Mouse (Mus musculus) 3134 (cell line): ENCODE data around the gene Nudt1.
"Not testable (repeated sequence)": the region's sequence is repeated elsewhere in the genome, so short reads cannot be mapped to it uniquely, and the experiment has no call there.

Source experiments
- DNase-seq: peaks from one replicate; pipeline ENCODE4 v3.0.0-alpha.2; 2011; ENCODE audit warnings: low spot score; ENCODE audit not compliant: insufficient read length; ENCODE audit errors: extremely low read depth

Gene Nudt1

DNA sequence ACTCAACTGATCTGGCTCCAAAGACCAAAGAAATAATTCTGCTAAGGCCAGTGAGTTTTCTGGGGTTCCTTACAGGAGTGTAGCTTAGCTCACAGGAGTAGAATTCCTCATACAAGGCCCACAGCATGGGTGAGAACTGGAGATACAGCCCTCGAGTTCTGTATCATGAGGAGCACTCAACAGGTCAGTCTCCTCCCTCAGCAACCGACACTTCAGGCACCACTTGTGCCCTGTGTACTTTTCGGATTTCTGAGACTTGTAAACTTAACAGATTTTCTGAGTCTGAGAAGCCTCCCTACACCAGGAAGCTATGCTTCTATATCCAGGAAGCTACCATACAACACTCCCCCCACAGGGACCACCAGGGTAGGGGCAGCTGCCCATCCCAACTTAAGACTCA is 18.4 kb downstream of the Nudt1 start:
- no peak for DNase-seq

DNA sequence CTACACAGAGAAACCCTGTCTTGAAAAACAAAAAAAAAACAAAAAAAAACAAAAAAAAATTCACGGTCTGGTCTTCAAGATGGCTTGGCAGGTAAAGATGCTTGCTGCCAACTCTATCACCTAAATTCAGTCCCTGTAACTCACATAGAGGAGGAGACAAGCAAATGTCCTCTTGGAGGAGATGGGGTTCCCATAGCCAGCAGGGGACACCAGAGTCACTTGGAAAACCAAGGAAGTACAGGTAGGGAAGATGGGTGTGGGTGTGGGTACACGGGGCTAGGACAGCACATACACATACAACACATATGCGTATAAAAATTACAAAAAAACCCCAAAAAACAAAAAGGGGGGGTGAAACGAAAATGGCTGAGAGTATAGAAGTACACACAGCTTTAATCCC is 21.4 kb downstream of the Nudt1 start:
- no peak for DNase-seq

DNA sequence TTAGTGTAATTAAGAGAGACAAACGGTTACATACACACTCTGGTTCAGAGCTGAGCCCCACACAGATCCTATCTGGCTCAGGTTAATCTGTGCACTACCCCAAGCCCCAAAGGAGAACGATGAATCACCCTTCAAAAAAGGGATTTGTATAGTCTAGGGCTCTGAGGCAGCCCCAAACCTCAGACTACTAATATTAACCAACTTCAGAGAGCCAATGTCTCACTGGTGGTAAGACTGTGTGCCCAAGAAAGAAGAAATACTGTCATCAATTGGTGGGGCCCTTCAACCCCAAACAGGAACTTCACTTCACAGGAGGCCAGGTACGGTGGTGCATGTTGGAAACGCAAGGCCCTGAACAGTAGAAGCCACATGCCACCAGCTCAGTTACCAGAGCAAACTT is 23.8 kb downstream of the Nudt1 start:
- DNase-seq = no peak

DNA sequence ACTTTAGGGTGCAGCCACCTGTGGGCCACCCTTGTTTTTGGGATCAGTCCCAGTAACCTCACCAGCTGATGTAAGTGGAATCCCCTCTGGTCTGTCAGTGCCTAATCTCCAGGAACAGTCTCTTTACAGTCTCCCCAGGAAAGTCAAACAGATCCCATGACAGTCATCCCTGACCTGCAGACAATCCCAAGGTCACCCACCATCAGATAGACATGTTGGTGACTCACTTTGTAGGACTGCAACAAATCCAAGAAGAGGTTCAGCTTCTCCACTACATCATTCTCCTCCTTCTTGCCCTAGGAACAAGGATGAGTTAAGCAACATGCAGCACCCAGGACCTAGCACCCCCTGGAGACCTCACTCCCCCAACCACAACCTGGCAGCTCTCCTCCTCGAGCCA is 24.6 kb downstream of the Nudt1 start:
- DNase-seq = no peak

DNA sequence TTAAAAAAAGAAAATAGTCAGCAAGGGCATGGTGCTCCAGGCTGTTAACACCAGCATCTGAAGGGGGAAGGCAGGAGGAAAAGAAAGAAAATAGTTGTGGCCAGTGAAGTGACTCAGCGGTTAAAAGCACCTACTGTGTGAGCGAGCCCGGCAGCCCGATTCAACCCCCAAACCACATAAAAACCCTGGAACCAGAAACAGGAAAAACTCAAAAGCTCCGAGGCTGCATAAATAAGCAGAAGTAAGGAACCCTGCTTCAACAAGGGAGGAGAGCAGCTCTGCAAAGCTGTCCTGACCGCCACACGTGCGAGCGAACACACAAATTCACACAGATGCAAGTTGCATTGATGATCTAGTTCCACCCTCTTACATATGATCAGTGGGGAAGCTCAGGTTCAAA is 28.4 kb downstream of the Nudt1 start:
- no peak for DNase-seq

DNA sequence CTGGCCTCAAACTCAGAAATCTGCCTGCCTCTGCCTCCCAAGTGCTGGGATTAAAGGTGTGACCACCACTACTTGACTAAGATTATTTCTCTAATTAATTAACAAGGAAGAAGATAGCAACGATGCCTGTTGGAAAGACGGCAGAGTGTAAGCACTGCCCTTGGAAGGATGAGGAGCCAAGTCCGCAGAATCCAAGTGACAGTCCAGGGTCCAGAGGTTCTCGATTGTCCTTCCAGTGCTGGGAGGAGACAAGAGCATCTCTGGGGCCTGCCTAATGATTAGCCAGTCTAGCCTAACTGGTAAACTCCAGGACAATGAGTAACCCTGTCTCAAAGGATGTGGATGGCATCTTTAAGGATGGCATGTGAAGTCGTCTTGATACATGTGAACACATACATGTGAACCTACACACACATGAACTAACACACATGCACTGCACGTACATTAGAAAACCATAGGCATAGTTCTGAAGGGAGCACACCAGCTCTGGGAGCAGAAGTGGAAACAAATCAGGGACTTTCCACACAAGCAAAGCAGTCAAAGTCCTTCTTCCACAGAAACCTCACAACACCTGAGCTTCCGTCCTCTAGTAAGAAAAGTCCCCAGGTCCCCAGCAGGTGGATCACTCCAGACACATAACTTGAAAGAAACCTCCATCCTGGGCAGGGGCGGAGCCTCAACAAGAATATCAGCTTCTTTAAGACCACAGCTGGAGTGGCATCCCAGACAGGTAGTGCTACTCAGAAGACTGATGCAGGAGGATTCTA is 29.5 kb downstream of the Nudt1 start:
- no peak for DNase-seq

DNA sequence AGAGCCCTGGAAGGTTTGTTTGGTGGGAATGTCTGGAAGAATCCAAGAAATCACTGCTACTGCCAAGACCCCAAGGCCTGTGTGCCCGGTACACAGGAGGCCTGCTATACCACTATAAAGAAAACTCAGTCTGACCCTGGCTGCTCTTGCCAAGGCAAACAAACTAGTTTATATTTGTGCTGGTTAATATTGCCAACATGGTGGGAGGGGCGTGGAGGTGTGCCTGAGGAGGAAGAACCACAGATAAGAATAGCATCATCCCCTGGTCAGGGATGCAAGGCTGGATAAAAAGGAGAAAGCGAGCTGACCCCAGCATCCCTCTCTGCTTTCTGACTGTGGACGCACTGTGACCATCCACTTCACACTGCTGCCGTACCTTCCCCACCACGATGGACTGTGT is 30.9 kb downstream of the Nudt1 start:
- no peak for DNase-seq

DNA sequence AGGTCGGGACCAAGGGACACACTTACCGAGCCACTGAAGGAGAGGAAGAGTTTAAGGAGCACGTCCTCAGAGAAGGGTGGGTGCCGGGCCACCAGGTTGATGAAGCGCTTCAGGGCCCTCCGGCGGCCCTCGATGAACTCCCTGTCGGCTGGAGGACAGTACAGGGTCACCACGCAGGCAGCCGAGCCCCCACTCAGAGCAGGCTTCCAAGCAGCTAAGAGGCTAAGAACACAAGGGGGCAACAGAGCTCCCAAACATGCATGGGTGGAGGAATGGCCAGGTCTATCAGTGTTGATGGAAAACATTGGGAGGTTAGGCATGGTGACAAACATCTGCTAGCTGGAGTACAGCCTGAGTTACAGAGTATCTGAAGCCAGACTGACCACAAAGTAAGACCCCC is 34.5 kb downstream of the Nudt1 start:
- no peak for DNase-seq

DNA sequence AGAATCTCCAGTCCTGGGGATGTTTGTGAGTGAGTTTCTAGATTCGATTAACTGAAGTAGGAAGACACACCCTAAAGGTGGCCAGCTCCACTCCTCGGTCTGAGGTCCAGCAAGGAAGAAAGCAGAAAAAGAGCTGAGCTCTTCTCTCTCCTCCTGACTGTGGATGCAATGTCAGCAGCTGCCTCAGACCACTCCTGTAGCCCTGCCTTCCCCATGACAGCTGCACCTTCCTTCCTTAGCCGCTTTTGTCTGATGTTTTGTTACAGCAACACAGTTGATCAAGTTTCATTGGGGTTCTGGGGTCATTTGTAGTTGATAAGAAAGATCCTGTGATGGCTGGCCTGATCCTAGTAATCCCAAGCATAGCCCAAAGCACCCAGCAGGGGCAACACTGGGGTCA is 36.0 kb downstream of the Nudt1 start:
- no peak for DNase-seq

DNA sequence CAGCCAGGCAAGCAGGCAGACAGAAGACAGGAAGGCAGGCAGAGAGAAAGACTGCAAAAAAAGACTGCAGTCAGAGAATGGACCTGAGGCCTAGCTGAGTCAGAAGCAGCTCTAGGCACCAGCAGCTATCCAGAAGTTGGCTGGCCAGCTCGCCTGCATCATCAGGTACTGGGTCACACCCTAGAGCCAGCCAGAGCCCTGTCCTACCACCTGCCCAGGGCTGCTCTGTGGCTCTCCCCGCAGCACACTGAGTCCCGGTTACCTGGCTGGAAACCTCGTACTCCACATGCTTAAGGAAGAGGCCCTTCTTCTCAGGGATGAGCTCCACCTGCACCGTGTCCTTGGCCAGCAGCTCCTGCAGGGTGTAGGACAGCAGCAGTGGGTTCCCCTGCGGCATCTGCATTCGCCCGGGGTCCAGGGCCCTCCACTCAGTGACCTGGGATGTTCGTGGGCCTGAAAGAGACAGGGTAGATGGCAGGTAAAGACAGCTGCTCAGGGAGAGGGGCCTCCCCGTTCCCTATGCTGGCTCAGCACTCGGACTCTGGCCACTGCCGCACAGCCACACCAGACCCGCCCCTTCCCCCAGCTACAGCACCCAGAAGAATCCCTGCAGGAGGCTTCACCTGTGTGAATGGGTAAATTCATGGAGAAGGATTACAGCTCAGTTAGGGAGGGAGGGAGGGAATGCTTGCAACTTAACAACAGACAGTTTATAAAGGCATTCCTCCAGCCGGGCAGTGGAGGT is 38.6 kb downstream of the Nudt1 start:
- DNase-seq = no peak

DNA sequence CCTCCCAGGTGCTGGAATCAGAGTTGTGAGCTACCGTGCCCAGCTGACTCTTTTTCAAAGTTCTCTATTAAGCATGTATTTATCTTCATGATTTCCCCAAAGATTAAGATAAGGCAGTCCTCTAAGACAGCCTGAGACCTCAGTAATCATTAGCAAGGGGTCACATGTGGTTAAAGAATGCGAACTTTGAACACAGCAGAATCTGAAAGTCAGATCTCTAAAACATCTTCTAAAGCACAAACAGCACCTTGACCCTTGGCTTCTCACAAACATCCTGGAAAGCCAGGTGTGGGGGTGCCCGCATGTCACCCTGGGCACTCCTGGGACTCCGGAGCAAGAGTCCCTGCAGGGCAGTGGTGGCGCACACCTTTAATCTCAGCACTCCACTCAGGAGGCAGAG is 43.0 kb downstream of the Nudt1 start:
- DNase-seq = no peak

DNA sequence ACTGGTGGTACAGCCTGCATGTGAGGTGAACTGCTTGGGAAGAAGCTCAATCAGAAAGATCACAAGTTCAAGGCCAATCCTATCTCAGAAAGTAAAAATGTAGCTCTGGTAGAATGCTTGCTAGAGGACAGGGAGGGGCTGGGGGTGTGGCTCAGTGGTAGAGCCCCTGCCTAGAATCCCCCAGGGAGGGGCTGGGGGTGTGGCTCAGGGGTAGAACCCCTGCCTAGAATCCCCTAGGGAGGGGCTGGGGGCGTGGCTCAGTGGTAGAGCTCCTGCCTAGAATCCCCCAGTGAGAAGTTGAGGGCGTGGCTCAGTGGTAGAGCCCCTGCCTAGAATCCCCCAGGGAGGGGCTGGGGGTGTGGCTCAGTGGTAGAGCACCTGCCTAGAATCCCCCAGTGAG is 46.7 kb downstream of the Nudt1 start:
- not testable (repeated sequence) for DNase-seq

DNA sequence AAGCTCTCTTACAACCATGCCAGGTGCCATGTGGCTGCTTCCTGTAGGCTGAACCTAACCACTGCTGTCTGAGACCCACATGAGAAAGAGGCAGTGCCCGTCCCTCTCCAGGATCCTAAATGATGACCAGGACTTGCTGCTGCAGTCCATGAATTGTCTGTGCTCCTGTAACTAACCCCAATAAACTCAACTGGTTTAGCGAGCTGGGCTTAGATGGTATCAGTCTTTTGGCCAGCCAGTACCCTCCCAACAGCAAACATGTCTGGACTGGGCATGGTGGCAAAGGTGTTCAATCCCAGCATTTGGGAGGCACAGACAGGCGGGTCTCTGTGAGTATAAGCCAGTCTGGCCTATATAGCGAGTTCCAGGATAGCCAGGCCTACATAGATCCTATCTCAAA is 47.5 kb downstream of the Nudt1 start:
- no peak for DNase-seq

DNA sequence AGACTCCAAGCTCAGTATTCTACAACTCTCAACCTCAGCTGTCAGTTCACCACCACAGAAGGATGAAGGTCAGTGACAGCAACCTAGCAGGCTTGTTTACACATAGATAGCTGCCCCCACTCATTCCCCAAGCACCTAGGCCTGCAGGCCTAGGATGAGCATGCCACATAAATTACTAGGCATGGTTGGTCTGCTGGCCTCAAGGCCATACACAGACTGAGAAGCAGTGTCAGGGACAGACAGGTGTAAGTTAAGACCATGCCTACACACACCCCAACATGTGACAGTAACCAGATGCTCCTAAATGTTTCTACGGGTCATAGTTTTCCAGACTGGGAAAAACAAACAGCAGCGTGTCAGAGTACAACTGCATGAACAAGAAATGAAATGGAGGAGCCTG is 48.0 kb downstream of the Nudt1 start:
- DNase-seq = no peak

DNA sequence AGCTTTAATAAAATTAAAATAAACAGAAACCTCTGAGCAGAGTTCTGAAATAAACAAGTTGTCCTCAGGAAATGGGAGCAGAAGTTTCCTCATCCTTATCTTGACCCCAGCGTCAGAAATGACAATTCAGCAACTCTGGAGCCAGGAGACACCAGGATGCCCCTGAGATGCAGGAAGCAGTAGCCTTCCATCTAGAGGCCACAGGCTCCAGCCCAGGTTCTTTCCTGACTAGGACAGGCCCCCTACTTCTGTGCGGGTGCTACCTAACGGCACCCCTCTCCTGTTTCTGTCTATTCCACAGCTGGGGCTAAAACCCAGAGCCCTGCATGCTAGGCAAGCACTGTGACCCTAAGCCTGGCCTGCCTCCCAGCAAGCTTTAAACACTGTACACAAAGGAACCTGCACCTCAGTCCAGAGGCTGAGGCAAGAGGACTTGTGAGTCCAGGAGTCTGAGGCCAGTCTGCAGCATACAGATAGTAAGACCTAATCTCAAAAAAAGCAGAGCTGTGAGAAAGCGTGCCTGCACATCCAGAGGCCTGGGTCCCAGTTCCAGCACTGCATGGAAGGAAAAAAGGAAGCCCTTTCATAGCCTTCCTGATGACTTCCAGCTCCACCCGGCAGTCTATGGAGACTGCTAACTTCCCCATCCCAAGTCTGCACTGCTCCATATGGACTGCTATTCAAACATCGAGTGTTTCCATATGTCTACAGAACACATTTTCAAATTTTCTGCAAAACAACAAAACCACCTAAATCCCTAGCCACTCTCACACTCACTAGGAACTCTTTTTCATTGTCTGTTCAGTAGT is 49.2 kb downstream of the Nudt1 start:
- DNase-seq = no peak

DNA sequence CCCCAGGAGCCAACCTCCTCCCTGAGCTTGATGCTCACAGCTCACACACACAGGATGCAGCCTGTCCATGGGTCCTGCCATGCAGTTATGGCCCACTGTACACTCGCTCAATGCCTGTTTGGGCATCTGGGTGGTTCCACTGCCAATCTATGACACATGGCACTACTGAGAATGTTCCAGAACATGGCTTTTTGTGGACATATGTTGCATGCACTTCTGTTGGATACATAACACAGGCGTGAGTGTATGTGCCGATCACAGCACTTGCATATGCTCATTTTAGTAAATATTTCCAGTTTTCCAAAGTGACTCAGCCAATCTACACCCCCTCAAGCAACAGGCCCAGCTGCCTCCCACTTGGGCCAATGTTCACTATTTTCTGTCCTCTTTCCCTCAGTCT is 50.2 kb downstream of the Nudt1 start:
- no peak for DNase-seq

DNA sequence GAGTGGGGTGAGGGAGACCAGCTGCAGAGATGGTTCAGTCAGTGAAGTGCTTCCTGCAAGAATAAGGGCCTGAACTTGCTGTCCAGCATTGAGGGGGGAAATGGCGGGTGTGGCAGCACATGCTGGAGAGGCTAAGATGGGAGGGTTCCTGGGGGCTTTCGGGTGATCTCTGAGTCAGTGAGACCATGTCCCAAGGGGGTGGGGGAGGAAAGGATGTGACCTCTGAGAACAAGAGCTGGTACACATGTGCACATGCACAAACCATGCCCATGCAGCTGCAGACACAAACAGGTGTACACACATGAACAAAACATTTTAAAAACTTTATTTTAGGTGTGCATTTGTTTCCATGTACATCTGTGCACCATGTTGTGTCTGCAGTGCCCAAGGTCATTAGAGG is 52.3 kb downstream of the Nudt1 start:
- no peak for DNase-seq

DNA sequence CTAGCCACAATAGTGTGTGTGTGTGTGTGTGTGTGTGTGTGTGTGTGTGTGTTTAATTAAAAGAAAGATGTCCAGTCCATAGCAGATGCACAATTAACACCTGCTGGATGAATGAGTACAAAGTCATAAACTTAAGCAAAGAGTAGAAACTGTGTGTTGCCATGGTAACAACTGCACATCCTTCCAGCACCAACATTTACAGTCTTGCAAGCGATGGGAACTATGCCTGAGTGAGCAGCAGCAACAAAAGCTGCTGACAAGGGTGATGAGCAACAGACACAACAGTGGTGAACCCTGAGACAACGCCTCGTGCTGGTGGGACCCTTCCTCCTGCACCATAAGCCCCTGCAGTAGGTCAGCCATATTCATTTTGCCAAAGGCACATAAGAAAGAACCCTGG is 52.8 kb downstream of the Nudt1 start:
- no peak for DNase-seq

DNA sequence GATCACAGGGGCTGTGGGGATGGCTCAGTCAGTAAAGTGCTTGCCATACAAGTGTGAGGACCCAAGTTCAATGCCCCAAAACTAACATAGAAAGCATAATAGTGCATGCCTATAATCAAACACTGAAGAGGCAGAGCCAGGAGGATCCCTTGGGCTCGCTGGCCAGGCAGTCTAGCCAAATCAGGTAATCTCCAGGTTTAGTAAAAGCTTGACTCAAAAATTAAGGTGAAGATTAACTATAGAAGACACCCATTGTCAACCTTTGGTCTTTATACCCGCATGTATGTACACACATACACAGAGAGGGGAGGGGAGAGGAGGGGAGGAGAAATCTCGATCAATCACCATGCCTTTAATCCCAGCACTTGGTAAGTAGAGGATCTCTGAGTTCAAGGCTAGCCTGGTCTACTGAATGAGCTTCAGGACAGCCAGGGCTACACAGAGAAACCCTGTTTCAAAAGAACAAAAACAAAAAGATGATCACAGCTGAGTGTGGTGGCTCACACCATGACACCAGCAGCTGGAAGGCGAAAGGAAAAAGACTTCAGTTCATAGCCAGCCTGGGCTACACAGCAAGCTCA is 53.9 kb downstream of the Nudt1 start:
- no peak for DNase-seq

DNA sequence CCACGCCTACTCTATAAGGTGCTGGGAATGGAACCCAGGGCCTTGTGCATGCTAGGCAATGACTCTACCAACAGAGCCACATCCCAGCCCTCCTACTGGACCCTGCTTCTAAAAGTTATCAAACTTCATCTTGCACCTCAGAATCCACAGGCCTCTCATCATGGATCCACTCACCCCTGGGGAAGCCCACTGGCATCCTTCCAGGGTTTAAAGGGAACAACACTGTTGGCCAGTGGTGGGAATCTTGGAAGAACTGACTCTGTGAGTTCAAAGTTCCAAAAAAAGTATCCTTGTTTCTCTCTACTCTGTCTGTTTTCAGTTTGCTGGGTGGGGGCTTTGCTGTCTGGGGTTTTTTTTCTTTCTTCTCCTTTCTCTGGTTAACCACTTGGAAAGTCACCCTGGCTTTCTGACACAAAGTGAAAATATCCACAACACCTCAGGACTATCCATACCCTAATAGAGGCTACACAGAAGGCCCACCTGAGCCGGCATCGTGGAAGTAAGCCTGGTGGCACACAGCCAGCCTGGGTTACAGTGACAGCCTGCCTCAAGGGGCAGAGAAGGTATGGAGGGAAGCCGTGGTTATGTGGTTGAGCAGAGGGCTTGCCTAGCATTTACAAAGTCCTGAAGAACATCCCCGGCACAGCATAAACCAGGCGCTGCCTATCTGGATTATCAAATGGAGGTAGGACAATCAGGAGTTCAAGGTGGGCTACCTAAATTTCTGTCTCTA is 56.8 kb downstream of the Nudt1 start:
- no peak for DNase-seq

DNA sequence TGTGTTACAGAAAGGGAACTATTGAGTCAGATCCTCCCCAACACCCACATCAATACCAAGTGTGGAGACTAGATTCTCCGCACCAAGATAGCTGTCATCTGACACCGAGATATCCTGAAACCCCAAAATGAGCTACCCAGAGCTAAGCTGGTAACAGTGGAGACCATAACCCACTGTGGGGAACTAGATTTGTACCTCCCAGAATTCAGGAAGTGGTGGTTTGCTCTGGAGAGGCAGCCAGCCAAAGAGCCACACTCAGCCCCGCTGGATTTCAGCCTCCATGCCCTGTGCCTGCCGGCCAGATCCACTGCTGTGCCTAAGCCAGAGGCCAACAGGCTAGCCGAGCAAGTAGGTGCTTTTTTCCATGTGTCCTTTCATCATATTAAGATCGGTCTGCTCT is 57.8 kb downstream of the Nudt1 start:
- DNase-seq = no peak
